Mouse (Mus musculus) embryonic facial prominence, embryonic 11.5 days (tissue): ENCODE results near the gene Cdt1. TPM values are rescaled to one million over a fixed set of nuclear protein-coding genes. Genes with fewer than 3 reads are reported as not detected.

Source experiments
- ATAC-seq: fragments of 200-750 bp; cut with Nextera tagmentation; replicated peaks from 2 replicates; pipeline ENCODE4 v1.8.0; 2017; ENCODE audit warnings: low read depth; ENCODE audit not compliant: insufficient number of reproducible peaks, low FRiP score, low TSS enrichment
- DNase-seq: peaks from one replicate; pipeline ENCODE4 v3.0.0-alpha.2; 2015; ENCODE audit warnings: low spot score
- H3K27ac ChIP-seq: fragments of 300-500 bp; sonication (generic); replicated peaks from 2 replicates; pipeline ENCODE4 v1.5.1; 2014; ENCODE audit warnings: mild to moderate bottlenecking, low read depth, low read length, control low read depth
- H3K27me3 ChIP-seq: fragments of 300-500 bp; sonication (generic); 2 replicates; pipeline ENCODE4 v1.6.1; 2014; ENCODE audit warnings: mild to moderate bottlenecking, low read length, moderate library complexity, mixed read lengths; ENCODE audit not compliant: control insufficient read depth, insufficient read depth
- H3K36me3 ChIP-seq: fragments of 300-500 bp; sonication (generic); replicated peaks from 2 replicates; pipeline ENCODE4 v1.6.1; 2014; ENCODE audit warnings: low read depth, mild to moderate bottlenecking, low read length, moderate library complexity, mixed read lengths; ENCODE audit not compliant: control insufficient read depth, insufficient read depth
- H3K4me1 ChIP-seq: fragments of 300-500 bp; sonication (generic); 2 replicates; pipeline ENCODE4 v1.6.1; 2014; ENCODE audit warnings: low read length, mixed read lengths; ENCODE audit not compliant: control insufficient read depth, insufficient read depth
- H3K4me2 ChIP-seq: fragments of 300-500 bp; sonication (generic); 2 replicates; pipeline ENCODE4 v1.6.1; 2014; ENCODE audit warnings: low read depth, mild to moderate bottlenecking, control low read depth, low read length, moderate library complexity
- H3K4me3 ChIP-seq: fragments of 300-500 bp; sonication (generic); 2 replicates; pipeline ENCODE4 v1.5.1; 2014; ENCODE audit warnings: low read depth, low read length, control low read depth
- H3K9ac ChIP-seq: fragments of 300-500 bp; sonication (generic); replicated peaks from 2 replicates; pipeline ENCODE4 v1.6.1; 2014; ENCODE audit warnings: mild to moderate bottlenecking, control low read depth, low read length
- H3K9me3 ChIP-seq: fragments of 300-500 bp; sonication (generic); replicated peaks from 2 replicates; pipeline ENCODE4 v1.6.1; 2016; ENCODE audit warnings: mild to moderate bottlenecking, low read length, inconsistent platforms, mixed read lengths; ENCODE audit not compliant: control insufficient read depth
- WGBS: fragments of 180-500 bp; shearing (Covaris S2); extraction: QIAGEN DNeasy Blood & Tissue Kit; methylation state at CpG from one replicate; pipeline ENCODE4 v1.1.7; 2014; 5-methylcytosine and 5-hydroxymethylcytosine counted together
- polyA plus RNA-seq: library from polyadenylated mRNA; unstranded; fragments of >200 nt; fragmentation: Nextera tagmentation; extraction: Ambion mirVana; gene quantifications from 2 replicates; pipeline ENCODE4 v1.2.1, GENCODE M21; 2014

The Cdt1 gene
- polyA plus RNA-seq, 1 experiment from 2014 or later: 32.1 TPM

DNA sequence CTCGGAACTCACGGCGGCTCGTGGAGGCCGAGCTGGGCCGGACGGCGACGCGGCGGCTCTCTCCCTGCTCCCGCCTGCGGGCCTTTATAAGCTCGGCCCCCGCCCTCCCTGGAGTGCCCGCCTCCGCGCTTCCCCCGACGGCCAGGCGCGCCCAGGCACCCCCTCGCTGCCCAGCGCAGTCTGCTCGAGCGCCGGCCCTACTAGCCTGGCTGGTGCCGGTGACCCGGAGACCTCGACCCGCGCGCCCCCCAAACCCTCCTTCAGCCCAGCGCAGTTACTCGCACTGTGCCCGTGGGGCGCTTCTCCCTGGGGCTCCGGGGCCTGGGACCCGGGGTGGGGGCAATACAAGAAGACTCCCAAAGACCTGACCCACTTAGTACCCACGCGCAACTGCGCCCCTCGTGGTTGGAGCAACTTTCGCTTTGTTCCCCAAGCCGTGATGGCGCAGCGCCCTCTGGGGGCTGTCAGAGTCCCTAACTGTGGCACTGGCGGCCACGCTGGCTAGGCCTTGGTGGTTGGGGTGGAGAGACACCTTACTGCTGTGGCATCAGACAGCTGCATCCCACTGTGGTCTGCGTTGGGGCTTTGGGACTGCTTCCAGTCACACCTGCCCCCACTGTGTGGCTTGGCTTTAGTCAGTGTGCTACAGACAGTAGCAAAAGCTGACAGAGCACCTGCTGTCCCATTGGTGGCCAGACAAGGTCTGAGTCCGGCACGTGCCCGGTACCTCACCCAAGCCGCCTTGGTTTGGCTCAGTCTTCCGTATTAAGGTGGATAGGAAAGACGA, 16.4 kb upstream of the Cdt1 start, which contains the start of gene Piezo1:
TSS of gene Piezo1 (minus strand) at position 65 of the 787 bp plus-strand sequence.
- peak; percentile 53; the same call in 1 of the 2 replicates for ATAC-seq
- Histone ChIP-seq H3K9me3 (no peaks in the 10 kb centered on the region), H3K27ac (peak within 1 kb of the TSS; percentile 67), H3K36me3 (no peaks in the 10 kb centered on the region), H3K9ac (peak within 1 kb of the TSS; percentile 91), H3K27me3 (no peaks in the 10 kb centered on the region), H3K4me2 (peak within 1 kb of the TSS; percentile 94), H3K4me3 (peak within 1 kb of the TSS; percentile 66), H3K4me1 (peaks cover 6% of the 10 kb centered on the region)
- peak; percentile 90 for DNase-seq
- WGBS: 14% methylated on average over 45 of the region's 56 CpGs

DNA sequence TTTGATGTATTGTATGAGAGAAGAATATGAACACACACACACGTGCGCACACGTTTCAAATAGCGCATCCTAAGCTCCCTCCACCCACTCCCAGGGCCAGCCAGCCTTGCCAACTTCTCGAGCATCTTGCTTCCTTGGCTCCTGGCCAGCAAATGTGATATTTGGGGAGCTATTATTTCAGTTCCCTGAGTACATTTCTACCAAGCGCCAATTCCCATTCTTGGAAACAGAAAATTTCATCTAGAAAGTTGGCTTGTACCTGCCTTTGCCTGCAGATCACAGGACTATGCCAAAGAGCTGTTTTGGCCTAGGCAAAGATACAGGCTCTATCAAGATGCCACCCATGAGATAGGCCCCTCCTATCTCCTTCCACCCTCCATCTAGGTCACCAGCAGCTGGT, 13.0 kb upstream of the Cdt1 start:
- Histone ChIP-seq H3K4me1 (peaks cover 6% of the 10 kb centered on the region), H3K9me3 (no peaks in the 10 kb centered on the region), H3K36me3 (no peaks in the 10 kb centered on the region), H3K9ac (no peak overlapping the region), H3K27me3 (no peaks in the 10 kb centered on the region), H3K4me3 (no peak overlapping the region), H3K4me2 (no peak overlapping the region), H3K27ac (no peak overlapping the region)
- 88% methylated on average over 6 of the region's 6 CpGs for WGBS
- ATAC-seq (no peak), DNase-seq (no peak)

DNA sequence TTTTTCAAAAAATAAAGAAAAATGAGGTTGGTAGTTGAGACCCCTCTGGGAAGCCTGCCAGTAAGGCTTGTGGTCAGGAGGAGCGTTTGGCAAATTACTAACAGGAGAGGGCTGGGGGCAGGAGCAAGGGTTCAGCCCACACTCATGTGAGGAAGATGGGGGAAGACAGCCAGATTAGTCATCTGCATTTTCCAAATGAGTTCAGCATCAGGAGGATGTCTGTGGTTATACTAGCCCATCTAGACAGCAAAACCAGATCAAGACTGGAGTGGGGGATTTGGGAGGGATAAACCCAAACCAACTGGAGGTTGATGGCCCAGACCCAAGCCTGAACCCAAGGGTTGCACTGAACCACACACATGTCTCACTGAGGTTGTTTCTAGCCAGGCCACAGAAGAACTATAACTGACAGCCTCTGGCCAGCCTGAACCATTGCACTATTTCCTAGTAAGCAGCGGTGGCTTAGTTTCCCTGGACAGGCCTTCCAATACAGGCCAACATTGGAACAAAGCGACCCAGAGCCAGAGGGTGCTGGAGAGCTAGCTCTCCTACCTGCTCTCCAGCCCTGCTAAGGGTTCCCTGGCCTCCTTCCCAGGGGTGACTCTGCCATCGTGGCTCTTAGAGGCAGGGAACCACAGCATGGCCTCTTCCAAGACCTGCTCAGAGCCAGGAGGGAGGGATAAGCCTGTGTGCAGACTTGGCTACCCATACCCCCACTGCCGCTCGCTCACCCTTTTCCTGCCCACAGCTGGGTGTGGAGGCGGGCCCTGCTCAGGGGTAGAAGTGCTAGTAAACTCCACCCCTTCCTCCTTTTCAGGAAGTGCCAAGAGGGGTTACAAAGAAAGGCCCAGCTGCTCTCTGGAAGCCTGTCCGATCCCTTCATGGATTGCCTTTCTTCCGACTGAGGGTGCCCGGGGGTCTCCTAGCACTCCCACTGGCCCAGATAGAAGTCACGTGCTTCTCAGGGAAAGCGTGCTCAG, 11.5 kb upstream of the Cdt1 start:
- H3K36me3 ChIP-seq: no peaks in the 10 kb centered on the region
- no peak overlapping the region for H3K4me3 ChIP-seq
- H3K27ac ChIP-seq: peak overlapping the region; percentile 62; the same call in 1 of the 2 replicates
- WGBS: 66% methylated on average over 12 of the region's 12 CpGs
- H3K27me3 ChIP-seq: no peaks in the 10 kb centered on the region
- H3K4me2 ChIP-seq: no peak overlapping the region; the same call in 1 of the 2 replicates
- DNase-seq (no peak), ATAC-seq (no peak)
- peaks cover 4% of the 10 kb centered on the region for H3K4me1 ChIP-seq
- no peaks in the 10 kb centered on the region for H3K9me3 ChIP-seq
- H3K9ac ChIP-seq: peak overlapping the region; percentile 25; the same call in 1 of the 2 replicates

DNA sequence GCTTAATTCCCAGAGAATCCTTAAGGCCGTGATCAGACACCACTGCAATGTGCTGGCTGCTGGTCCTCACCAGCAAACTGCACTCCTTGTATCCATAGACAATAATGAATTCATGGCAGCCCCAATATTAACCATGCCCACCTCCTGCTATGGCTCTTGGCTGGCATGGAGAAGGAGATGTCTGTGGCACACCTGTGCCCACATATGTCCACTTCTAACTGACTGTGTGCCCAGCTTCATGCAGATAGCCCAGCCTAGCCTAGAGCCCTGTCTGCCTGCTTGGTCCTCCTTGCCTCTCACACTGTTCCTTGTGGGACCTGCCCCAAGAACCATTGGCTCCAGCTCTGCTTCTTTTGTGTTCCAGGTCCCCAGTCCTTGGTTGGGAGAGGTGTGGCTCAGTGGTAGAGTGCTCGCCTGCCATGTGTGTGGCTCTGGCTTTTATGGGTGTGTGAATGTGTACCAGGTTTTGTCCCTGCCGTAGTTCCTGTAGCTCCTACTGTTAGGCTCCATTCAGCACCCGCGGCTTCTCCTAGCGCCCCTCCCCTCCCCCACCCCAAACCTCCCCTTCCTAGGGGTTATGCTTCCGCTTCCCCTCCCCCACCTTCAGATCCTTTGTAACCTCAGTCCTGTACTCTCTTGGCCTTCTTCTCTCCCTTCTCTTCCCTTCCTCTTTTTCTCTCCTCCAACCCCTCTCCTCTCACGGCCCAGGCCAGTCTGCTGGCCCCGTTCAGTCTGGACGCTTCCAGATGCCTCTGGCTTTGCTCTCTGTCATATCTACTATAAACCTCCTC, 10.4 kb upstream of the Cdt1 start:
- Histone ChIP-seq H3K9ac (0 out of 2 replicates have a peak overlapping the region, but pooled peaks have one; percentile 13), H3K4me3 (no peak overlapping the region), H3K27ac (no peak overlapping the region), H3K27me3 (no peaks in the 10 kb centered on the region), H3K36me3 (no peaks in the 10 kb centered on the region), H3K4me1 (no peaks in the 10 kb centered on the region; the same call in 1 of the 2 replicates), H3K4me2 (no peak overlapping the region), H3K9me3 (no peaks in the 10 kb centered on the region)
- 50% methylated on average over 10 of the region's 10 CpGs for WGBS
- ATAC-seq (no peak), DNase-seq (peak; percentile 30)

DNA sequence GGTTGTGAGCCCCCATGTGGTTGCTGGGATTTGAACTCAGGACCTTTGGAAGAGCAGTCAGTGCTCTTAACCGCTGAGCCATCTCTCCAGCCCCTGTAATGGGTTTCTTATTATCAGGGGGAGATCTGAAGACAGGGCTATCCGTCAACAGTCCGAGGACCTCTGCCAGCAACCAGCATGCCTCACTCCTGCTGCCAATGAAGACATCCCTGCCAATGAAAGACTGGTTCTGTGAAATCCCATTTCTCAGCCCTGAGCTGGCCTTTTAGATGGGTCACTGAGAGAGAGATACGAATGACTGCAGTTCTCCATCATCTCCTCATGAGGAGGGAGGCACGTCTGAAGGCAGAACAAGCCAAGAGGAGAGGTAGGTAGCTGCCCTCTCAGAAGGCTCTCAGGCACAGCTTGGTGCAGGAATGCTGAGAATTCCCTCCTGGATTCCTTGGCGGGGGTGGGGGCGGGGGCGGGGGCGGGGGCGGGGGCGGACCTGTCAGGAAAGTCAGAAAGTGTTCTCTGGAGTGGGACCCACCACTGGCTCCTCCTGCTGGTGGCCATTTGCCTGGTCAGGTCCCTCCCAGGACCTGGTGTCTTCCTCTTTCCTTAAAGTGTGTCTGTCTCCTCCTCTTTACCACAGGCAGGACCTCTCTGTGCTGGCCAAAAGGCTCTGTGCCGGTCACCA, 9.0 kb upstream of the Cdt1 start:
- Histone ChIP-seq H3K4me2 (no peak overlapping the region), H3K27ac (no peak overlapping the region)

DNA sequence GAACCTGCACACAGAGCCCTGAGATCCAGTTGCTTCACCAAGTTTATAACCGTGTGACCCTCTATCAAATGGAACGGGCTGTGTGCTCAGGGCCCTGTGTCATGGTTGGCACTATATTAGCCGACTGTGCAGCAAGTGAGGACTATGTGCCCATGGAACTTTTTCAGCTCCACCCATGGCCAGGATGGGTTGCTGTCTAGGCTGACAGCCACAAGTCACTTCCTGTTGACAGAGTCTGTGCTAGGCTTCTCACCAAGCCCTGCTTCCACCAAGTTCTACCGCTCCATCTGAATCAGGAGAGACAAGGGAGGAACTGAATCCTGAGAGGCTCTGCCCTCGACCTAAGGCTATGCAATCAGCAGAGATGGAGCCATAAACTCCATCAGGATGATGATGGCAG, 6.6 kb upstream of the Cdt1 start:
- 86% methylated on average over 5 of the region's 5 CpGs for WGBS
- Histone ChIP-seq H3K36me3 (no peaks in the 10 kb centered on the region), H3K9me3 (no peaks in the 10 kb centered on the region), H3K4me3 (no peak overlapping the region), H3K4me2 (no peak overlapping the region), H3K4me1 (no peaks in the 10 kb centered on the region; the same call in 1 of the 2 replicates), H3K9ac (no peak overlapping the region), H3K27ac (no peak overlapping the region), H3K27me3 (no peaks in the 10 kb centered on the region)
- ATAC-seq (no peak), DNase-seq (no peak)

More for the DNA sequence above, 9.0 kb upstream of the Cdt1 start:
- Histone ChIP-seq H3K4me3 (no peak overlapping the region), H3K27me3 (no peaks in the 10 kb centered on the region), H3K9ac (no peak overlapping the region), H3K9me3 (no peaks in the 10 kb centered on the region), H3K36me3 (no peaks in the 10 kb centered on the region), H3K4me1 (no peaks in the 10 kb centered on the region; the same call in 1 of the 2 replicates)
- ATAC-seq: no peak
- whole genome bisulfite sequencing: 21% methylated on average over 12 of the region's 12 CpGs
- peak; percentile 32 for DNase-seq
